9 mouse cellular contexts compared by ENCODE assay signal in genomic region chr10:81364666-81365065, GRCm38 (mm10). TPM values are rescaled to one million over a fixed set of nuclear protein-coding genes. Genes with fewer than 3 reads are reported as not detected.
A peak's percentile ranks its signal among the peaks of the same experiment; 100 is the strongest.
DNase-seq lines count a peak whose midpoint lies in the region; ATAC-seq and TF ChIP-seq lines count a peak whose summit lies in the region.
"Had no signal": no experiment of that assay in that cellular context is flagged by ENCODE, and none has a peak within 500 bp of the region (broad histone marks: within the 10 kb centered on the region; RNA-seq: fewer than 3 reads in every experiment).

No protein-coding gene starts in this region.

- H3K4me3 ChIP-seq in hindbrain, embryonic 10.5 days = peak overlapping the region; percentile 49
- peak overlapping the region; percentile 17; the same call in 1 of the 2 replicates for H3K4me3 ChIP-seq in lung, postnatal 0 days (ENCODE audit: low read depth, low read length)

- H3K4me2 ChIP-seq in lung, postnatal 0 days (replicated peaks; ENCODE audit: low read depth, low read length) = peak overlapping the region; percentile 53

- peak; percentile 56 to 82 for DNase-seq in adrenal gland, adult (ENCODE audit: inconsistent age in 2 of 2, low spot score in 1 of 2)
- no peak for DNase-seq in adrenal gland, adult 18-20 months (ENCODE audit: low spot score in 2 of 2)
- DNase-seq in adrenal gland, postnatal 25 days = peak; percentile 53
- DNase-seq in hindbrain, embryonic 10.5 days (ENCODE audit: low spot score) = no peak
- DNase-seq in lung, postnatal 0 days (ENCODE audit: low spot score) = no peak
- DNase-seq in left cerebral cortex, adult 9 months (ENCODE audit: low spot score in 2 of 2) = no peak
- DNase-seq in layer of hippocampus, adult 8-10 months (ENCODE audit: low spot score in 2 of 2) = no peak
- no peak for DNase-seq in natural killer cell, adult 2 months (ENCODE audit: low spot score in 2 of 2)

- no peak for TF ChIP-seq EP300 in lung, postnatal 0 days (IDR thresholded peaks at IDR 0.05)

- peaks cover 66% of the 10 kb centered on the region for H3K36me3 ChIP-seq in hindbrain, embryonic 10.5 days
- peaks cover 25% of the 10 kb centered on the region for H3K36me3 ChIP-seq in lung, postnatal 0 days (ENCODE audit: insufficient read depth, low read length)

- no peak overlapping the region for H3K9ac ChIP-seq in lung, postnatal 0 days (replicated peaks; ENCODE audit: low read depth)

- no peaks in the 10 kb centered on the region for H3K9me3 ChIP-seq in hindbrain, embryonic 10.5 days
- H3K9me3 ChIP-seq in lung, postnatal 0 days (ENCODE audit: low read length) = no peaks in the 10 kb centered on the region
- H3K9me3 ChIP-seq: megakaryocyte, embryonic 14.5 days had no signal

- WGBS in hindbrain, embryonic 10.5 days = 12% methylated on average over 28 of the region's 28 CpGs
- WGBS in lung, postnatal 0 days = 14% methylated on average over 28 of the region's 28 CpGs

- ATAC-seq in lung, postnatal 0 days = no peak

- H3K27ac ChIP-seq in hindbrain, embryonic 10.5 days = peak overlapping the region; percentile 70; the same call in 1 of the 2 replicates
- H3K27ac ChIP-seq in lung, postnatal 0 days (ENCODE audit: low read length) = no peak overlapping the region

- H3K4me1 ChIP-seq in hindbrain, embryonic 10.5 days (replicated peaks) = peaks cover 89% of the 10 kb centered on the region
- peaks cover 17% of the 10 kb centered on the region for H3K4me1 ChIP-seq in lung, postnatal 0 days (ENCODE audit: insufficient read depth, low read depth, low read length)

- no peak for TF ChIP-seq CTCF in lung, postnatal 0 days (IDR thresholded peaks at IDR 0.05)

- peaks cover 48% of the 10 kb centered on the region for H3K27me3 ChIP-seq in hindbrain, embryonic 10.5 days (ENCODE audit: insufficient read depth, poor library complexity, severe bottlenecking)
- H3K27me3 ChIP-seq in lung, postnatal 0 days (replicated peaks; ENCODE audit: insufficient read depth, low read length) = no peaks in the 10 kb centered on the region
- H3K27me3 ChIP-seq: megakaryocyte, embryonic 14.5 days had no signal

RNA-seq across cellular contexts. Expression of gene 4930404N11Rik, which starts 0.9 kb away (rescaled TPM):
- 1 to 10 TPM; 1.3 to 4.5 TPM for total RNA-seq in adrenal gland, adult 18-20 months (2021)
- total RNA-seq in adrenal gland, postnatal 25 days (2021) = 1.4 and 2.4 TPM in 2 replicates
- polyA plus RNA-seq in hindbrain, embryonic 10.5 days (2016; fragmentation: Nextera tagmentation; extraction: Ambion mirVana) = 0.61 and 0.62 TPM in 2 replicates
- 5.4 and 6.6 TPM in 2 replicates for polyA plus RNA-seq in lung, postnatal 0 days (2015; fragmentation: Nextera tagmentation; extraction: Ambion mirVana)
- total RNA-seq in layer of hippocampus, adult 8-10 months (2022) = 1 to 10 TPM; 1.0 to 3.2 (median 1.4) TPM

RNA-seq across cellular contexts. Expression of gene Mfsd12, which starts 7.4 kb away (rescaled TPM):
- total RNA-seq in adrenal gland, adult 18-20 months (2021) = 10 to 100 TPM; 16.0 to 29.6 TPM
- 14.3 and 21.6 TPM in 2 replicates for total RNA-seq in adrenal gland, postnatal 25 days (2021)
- 9.2 and 12.9 TPM in 2 replicates for polyA plus RNA-seq in hindbrain, embryonic 10.5 days (2016; fragmentation: Nextera tagmentation; extraction: Ambion mirVana)
- 14.0 and 16.9 TPM in 2 replicates for polyA plus RNA-seq in lung, postnatal 0 days (2015; fragmentation: Nextera tagmentation; extraction: Ambion mirVana)
- total RNA-seq in layer of hippocampus, adult 8-10 months (2022) = 10 to 100 TPM; 40.7 to 46.7 (median 43.6) TPM

RNA-seq across cellular contexts. Expression of gene Fzr1, which starts 13.7 kb away (rescaled TPM):
- total RNA-seq in adrenal gland, adult 18-20 months (2021) = 10 to 100 TPM; 35.1 to 35.2 TPM
- total RNA-seq in adrenal gland, postnatal 25 days (2021) = 49.3 and 51.6 TPM in 2 replicates
- polyA plus RNA-seq in hindbrain, embryonic 10.5 days (2016; fragmentation: Nextera tagmentation; extraction: Ambion mirVana) = 138 and 143 TPM in 2 replicates
- 39.5 and 39.7 TPM in 2 replicates for polyA plus RNA-seq in lung, postnatal 0 days (2015; fragmentation: Nextera tagmentation; extraction: Ambion mirVana)
- 10 to 100 TPM; 64.6 to 72.1 (median 67.2) TPM for total RNA-seq in layer of hippocampus, adult 8-10 months (2022)

RNA-seq across cellular contexts. Expression of gene Hmg20b, which starts 14.4 kb away (rescaled TPM):
- 10 to 100 TPM; 86.5 to 92.7 TPM for total RNA-seq in adrenal gland, adult 18-20 months (2021)
- total RNA-seq in adrenal gland, postnatal 25 days (2021) = 102 and 111 TPM in 2 replicates
- 111 and 128 TPM in 2 replicates for polyA plus RNA-seq in hindbrain, embryonic 10.5 days (2016; fragmentation: Nextera tagmentation; extraction: Ambion mirVana)
- polyA plus RNA-seq in lung, postnatal 0 days (2015; fragmentation: Nextera tagmentation; extraction: Ambion mirVana) = 94.3 and 101 TPM in 2 replicates
- total RNA-seq in layer of hippocampus, adult 8-10 months (2022) = 10 to 100 TPM; 32.5 to 37.1 (median 32.9) TPM

RNA-seq across cellular contexts. Expression of gene Dohh, which starts 19.6 kb away (rescaled TPM):
- total RNA-seq in adrenal gland, adult 18-20 months (2021) = 10 to 100 TPM; 49.1 to 50.5 TPM
- total RNA-seq in adrenal gland, postnatal 25 days (2021) = 48.4 and 52.7 TPM in 2 replicates
- 95.8 and 98.2 TPM in 2 replicates for polyA plus RNA-seq in hindbrain, embryonic 10.5 days (2016; fragmentation: Nextera tagmentation; extraction: Ambion mirVana)
- polyA plus RNA-seq in lung, postnatal 0 days (2015; fragmentation: Nextera tagmentation; extraction: Ambion mirVana) = 49.4 and 55.2 TPM in 2 replicates
- 10 to 100 TPM; 64.3 to 78.5 (median 72.6) TPM for total RNA-seq in layer of hippocampus, adult 8-10 months (2022)

Comparison
In these comparisons a context has a peak if more than half of its experiments do, and no peak if none do; other contexts are left out.
1. DNase-seq: peak in adrenal gland, adult (2 of 2) and adrenal gland, postnatal 25 days (single experiment); none in adrenal gland, adult 18-20 months (0 of 2), hindbrain, embryonic 10.5 days (single experiment), lung, postnatal 0 days (single experiment), left cerebral cortex, adult 9 months (0 of 2), layer of hippocampus, adult 8-10 months (0 of 2) and natural killer cell, adult 2 months (0 of 2).